Mouse (Mus musculus) CH12.LX (cell line): ENCODE measurements around the gene Emc7.

Experiments used
- CTCF ChIP-seq, 2 experiments: IDR thresholded peaks in 1 of 2; conservative IDR thresholded peaks in 1 of 2; 2 replicates each; pipeline ENCODE4 v1.5.1; 2011 to 2012; ENCODE audit warnings: low read depth in 2 of 2, low read length in 2 of 2, improper control_type of control experiment in 1 of 2, inconsistent platforms in 1 of 2, mild to moderate bottlenecking in 1 of 2, moderate library complexity in 1 of 2
- HCFC1 ChIP-seq: IDR thresholded peaks from 2 replicates; pipeline ENCODE4 v1.6.1; 2012; ENCODE audit warnings: low read depth, mild to moderate bottlenecking, inconsistent platforms, low read length, improper control_type of control experiment
- KAT2A ChIP-seq: IDR thresholded peaks from 2 replicates; pipeline ENCODE4 v1.6.1; 2012; ENCODE audit warnings: low read length, improper control_type of control experiment, inconsistent platforms; ENCODE audit not compliant: insufficient replicate concordance

- no peak for TF ChIP-seq KAT2A
- TF ChIP-seq HCFC1: no peak
- TF ChIP-seq CTCF (conservative IDR thresholded peaks at IDR 0.05 in 1 of 2, IDR thresholded peaks at IDR 0.05 in 1 of 2; ENCODE audit: low read depth in 2 of 2, low read length in 2 of 2): no peak
Observed at GRCm38 (mm10) chr2:112483334-112483651, 28.5 kb downstream of the Emc7 start.
